Mouse (Mus musculus) hindbrain, embryonic 16.5 days (tissue): Measurements from ENCODE around the gene Mapkap1. TPM values are rescaled to one million over a fixed set of nuclear protein-coding genes. Genes with fewer than 3 reads are reported as not detected.
A peak's percentile ranks its signal among the peaks of the same experiment; 100 is the strongest.

ENCODE experiments used
- ATAC-seq: fragments of 200-750 bp; cut with Nextera tagmentation; 2 replicates; pipeline ENCODE4 v1.8.0; 2017; ENCODE audit warnings: moderate TSS enrichment, moderate library complexity
- H3K27ac ChIP-seq: fragments of 300-500 bp; sonication (generic); 2 replicates; pipeline ENCODE4 v1.5.1; 2014; ENCODE audit warnings: low read depth, mild to moderate bottlenecking, control low read depth, low read length, moderate library complexity
- H3K27me3 ChIP-seq: fragments of 300-500 bp; sonication (generic); replicated peaks from 2 replicates; pipeline ENCODE4 v1.6.1; 2014; ENCODE audit warnings: low read length; ENCODE audit not compliant: control insufficient read depth, insufficient read depth
- H3K36me3 ChIP-seq: fragments of 300-500 bp; sonication (generic); 2 replicates; pipeline ENCODE4 v1.6.1; 2014; ENCODE audit warnings: mild to moderate bottlenecking, low read length, moderate library complexity, mixed read lengths; ENCODE audit not compliant: control insufficient read depth, insufficient read depth
- H3K4me1 ChIP-seq: fragments of 300-500 bp; sonication (generic); 2 replicates; pipeline ENCODE4 v1.6.1; 2014; ENCODE audit warnings: low read depth, low read length; ENCODE audit not compliant: control insufficient read depth, insufficient read depth
- H3K4me2 ChIP-seq: fragments of 300-500 bp; sonication (generic); 2 replicates; pipeline ENCODE4 v1.6.1; 2014; ENCODE audit warnings: mild to moderate bottlenecking, low read length, control low read depth, moderate library complexity
- H3K4me3 ChIP-seq: fragments of 300-500 bp; sonication (generic); 2 replicates; pipeline ENCODE4 v1.5.1; 2014; ENCODE audit warnings: mild to moderate bottlenecking, low read length, control low read depth, moderate library complexity
- H3K9ac ChIP-seq: fragments of 300-500 bp; sonication (generic); 2 replicates; pipeline ENCODE4 v1.6.1; 2014; ENCODE audit warnings: low read depth, mild to moderate bottlenecking, control low read depth, low read length, moderate library complexity
- H3K9me3 ChIP-seq: fragments of 300-500 bp; sonication (generic); 2 replicates; pipeline ENCODE4 v1.6.1; 2014; ENCODE audit warnings: mild to moderate bottlenecking, low read length, moderate library complexity; ENCODE audit not compliant: control insufficient read depth
- WGBS: fragments of 180-500 bp; shearing (Covaris S2); extraction: QIAGEN DNeasy Blood & Tissue Kit; methylation state at CpG from one replicate; pipeline ENCODE4 v1.1.7; 2014; 5-methylcytosine and 5-hydroxymethylcytosine counted together
- polyA plus RNA-seq: library from polyadenylated mRNA; unstranded; fragments of >200 nt; fragmentation: Nextera tagmentation; extraction: Ambion mirVana; gene quantifications from 2 replicates; pipeline ENCODE4 v1.2.1, GENCODE M21; 2015

Gene Mapkap1
- polyA plus RNA-seq, 1 experiment from 2014 or later: 94.3 TPM

GRCm38 (mm10) chr2:34532394-34532793 lies 125.8 kb downstream of the Mapkap1 start:
- peaks cover 15% of the 10 kb centered on the region for H3K4me1 ChIP-seq
- ATAC-seq: no peak
- no peak overlapping the region for H3K4me2 ChIP-seq
- H3K27me3 ChIP-seq: no peaks in the 10 kb centered on the region
- no peak overlapping the region for H3K9ac ChIP-seq
- peak overlapping the region; percentile 30; the same call in 1 of the 2 replicates for H3K27ac ChIP-seq
- no peaks in the 10 kb centered on the region for H3K9me3 ChIP-seq
- H3K36me3 ChIP-seq: no peaks in the 10 kb centered on the region
- 54% methylated on average over 1 of the region's 1 CpGs for WGBS
- H3K4me3 ChIP-seq: no peak overlapping the region

GRCm38 (mm10) chr2:34533281-34533680 lies 126.7 kb downstream of the Mapkap1 start:
- Histone ChIP-seq H3K36me3 (no peaks in the 10 kb centered on the region), H3K4me1 (peaks cover 15% of the 10 kb centered on the region), H3K4me3 (no peak overlapping the region), H3K4me2 (no peak overlapping the region), H3K9ac (no peak overlapping the region), H3K27me3 (no peaks in the 10 kb centered on the region), H3K9me3 (no peaks in the 10 kb centered on the region), H3K27ac (no peak overlapping the region)
- no peak for ATAC-seq

GRCm38 (mm10) chr2:34534996-34535395 lies 128.4 kb downstream of the Mapkap1 start:
- H3K27me3 ChIP-seq: no peaks in the 10 kb centered on the region
- H3K4me2 ChIP-seq: peak overlapping the region; percentile 34; the same call in 1 of the 2 replicates
- 13% methylated on average over 12 of the region's 12 CpGs for WGBS
- H3K9me3 ChIP-seq: no peaks in the 10 kb centered on the region
- H3K4me3 ChIP-seq: no peak overlapping the region
- H3K4me1 ChIP-seq: peaks cover 18% of the 10 kb centered on the region
- H3K9ac ChIP-seq: no peak overlapping the region
- 0 out of 2 replicates have a peak overlapping the region, but pooled peaks have one; percentile 36 for H3K27ac ChIP-seq
- ATAC-seq: peak; percentile 85
- no peaks in the 10 kb centered on the region for H3K36me3 ChIP-seq

GRCm38 (mm10) chr2:34537356-34537755 lies 130.8 kb downstream of the Mapkap1 start:
- Histone ChIP-seq H3K9ac (no peak overlapping the region), H3K27ac (no peak overlapping the region), H3K4me2 (no peak overlapping the region), H3K4me1 (peaks cover 8% of the 10 kb centered on the region), H3K27me3 (no peaks in the 10 kb centered on the region), H3K36me3 (no peaks in the 10 kb centered on the region), H3K4me3 (no peak overlapping the region), H3K9me3 (no peaks in the 10 kb centered on the region)
- WGBS: 78% methylated on average over 3 of the region's 3 CpGs
- no peak for ATAC-seq

GRCm38 (mm10) chr2:34543581-34543980 lies 137.0 kb downstream of the Mapkap1 start:
- no peaks in the 10 kb centered on the region for H3K36me3 ChIP-seq
- no peaks in the 10 kb centered on the region for H3K27me3 ChIP-seq
- peaks cover 9% of the 10 kb centered on the region; the same call in 1 of the 2 replicates for H3K4me1 ChIP-seq
- no peak overlapping the region for H3K4me2 ChIP-seq
- H3K9ac ChIP-seq: no peak overlapping the region
- no peaks in the 10 kb centered on the region for H3K9me3 ChIP-seq
- WGBS: 57% methylated on average over 7 of the region's 7 CpGs
- ATAC-seq: no peak
- 0 out of 2 replicates have a peak overlapping the region, but pooled peaks have one; percentile 42 for H3K27ac ChIP-seq
- H3K4me3 ChIP-seq: no peak overlapping the region

- Histone ChIP-seq H3K27me3 (no peaks in the 10 kb centered on the region), H3K36me3 (no peaks in the 10 kb centered on the region), H3K9ac (no peak overlapping the region), H3K27ac (no peak overlapping the region), H3K4me3 (no peak overlapping the region), H3K4me2 (no peak overlapping the region), H3K4me1 (peaks cover 7% of the 10 kb centered on the region; the same call in 1 of the 2 replicates), H3K9me3 (no peaks in the 10 kb centered on the region)
- 40% methylated on average over 3 of the region's 3 CpGs for WGBS
- ATAC-seq: no peak
Measured at GRCm38 (mm10) chr2:34544021-34544420, 137.4 kb downstream of the Mapkap1 start.

GRCm38 (mm10) chr2:34544646-34545395 lies 138.2 kb downstream of the Mapkap1 start:
- peaks cover 5% of the 10 kb centered on the region; the same call in 1 of the 2 replicates for H3K4me1 ChIP-seq
- ATAC-seq: no peak
- 92% methylated on average over 13 of the region's 13 CpGs for WGBS
- no peak overlapping the region for H3K4me3 ChIP-seq
- no peaks in the 10 kb centered on the region for H3K27me3 ChIP-seq
- H3K27ac ChIP-seq: no peak overlapping the region
- H3K36me3 ChIP-seq: no peaks in the 10 kb centered on the region
- H3K9ac ChIP-seq: no peak overlapping the region
- H3K4me2 ChIP-seq: no peak overlapping the region
- no peaks in the 10 kb centered on the region for H3K9me3 ChIP-seq

GRCm38 (mm10) chr2:34546176-34546677 lies 139.7 kb downstream of the Mapkap1 start:
- H3K36me3 ChIP-seq: no peaks in the 10 kb centered on the region
- H3K9me3 ChIP-seq: no peaks in the 10 kb centered on the region
- no peak overlapping the region for H3K27ac ChIP-seq
- H3K4me1 ChIP-seq: peaks cover 5% of the 10 kb centered on the region; the same call in 1 of the 2 replicates
- no peak overlapping the region for H3K4me3 ChIP-seq
- WGBS: 65% methylated on average over 3 of the region's 3 CpGs
- ATAC-seq: peak; percentile 85
- no peak overlapping the region for H3K9ac ChIP-seq
- H3K27me3 ChIP-seq: no peaks in the 10 kb centered on the region
- H3K4me2 ChIP-seq: no peak overlapping the region

GRCm38 (mm10) chr2:34547516-34547915 lies 140.9 kb downstream of the Mapkap1 start:
- Histone ChIP-seq H3K4me2 (no peak overlapping the region), H3K9me3 (no peaks in the 10 kb centered on the region), H3K4me3 (no peak overlapping the region), H3K4me1 (peaks cover 5% of the 10 kb centered on the region; the same call in 1 of the 2 replicates), H3K36me3 (no peaks in the 10 kb centered on the region), H3K9ac (no peak overlapping the region), H3K27ac (no peak overlapping the region), H3K27me3 (no peaks in the 10 kb centered on the region)
- no peak for ATAC-seq
- WGBS: 88% methylated on average over 4 of the region's 4 CpGs
